Mouse (Mus musculus): ENCODE results near the gene Tacr2. TPM values are rescaled to one million over a fixed set of nuclear protein-coding genes. Genes with fewer than 3 reads are reported as not detected.

The Tacr2 gene
- not detected in 2 replicates for polyA plus RNA-seq (2014; fragmentation: Nextera tagmentation; extraction: Ambion mirVana)

GRCm38 (mm10) chr10:62252000-62252488 lies at the start of gene Tacr2:
Gene Tacr2 (plus strand): TSS chr10:62252438.
- no peaks in the 10 kb centered on the region for H3K9me3 ChIP-seq (ENCODE audit: control insufficient read depth, low read length)
- H3K27me3 ChIP-seq (ENCODE audit: control insufficient read depth, insufficient read depth, low read length): no peaks in the 10 kb centered on the region
- WGBS: 56% methylated on average over 12 of the region's 12 CpGs
- H3K9ac ChIP-seq (ENCODE audit: low read length): no peak within 1 kb of the TSS
- no peak within 1 kb of the TSS for H3K27ac ChIP-seq (ENCODE audit: low read depth, low read length)
- no peaks in the 10 kb centered on the region for H3K36me3 ChIP-seq (ENCODE audit: control insufficient read depth, insufficient read depth, low read length)
- H3K4me2 ChIP-seq: no peak within 1 kb of the TSS
- no peak within 1 kb of the TSS for H3K4me3 ChIP-seq (ENCODE audit: low read depth, low read length)
- no peak for ATAC-seq (ENCODE audit: low FRiP score)
- no peaks in the 10 kb centered on the region for H3K4me1 ChIP-seq (ENCODE audit: control insufficient read depth, insufficient read depth, low read length)
- no peak for DNase-seq (ENCODE audit: low spot score, missing footprints)

GRCm38 (mm10) chr10:62202574-62202973 lies 49.7 kb upstream of the Tacr2 start:
- Histone ChIP-seq H3K4me1 (ENCODE audit: control insufficient read depth, insufficient read depth, low read length) (no peaks in the 10 kb centered on the region), H3K27me3 (ENCODE audit: control insufficient read depth, insufficient read depth, low read length) (no peaks in the 10 kb centered on the region), H3K27ac (ENCODE audit: low read depth, low read length) (no peak overlapping the region), H3K9me3 (ENCODE audit: control insufficient read depth, low read length) (no peaks in the 10 kb centered on the region), H3K9ac (ENCODE audit: low read length) (no peak overlapping the region), H3K36me3 (ENCODE audit: control insufficient read depth, insufficient read depth, low read length) (no peaks in the 10 kb centered on the region), H3K4me3 (ENCODE audit: low read depth, low read length) (no peak overlapping the region), H3K4me2 (no peak overlapping the region)
- WGBS: 80% methylated on average over 6 of the region's 6 CpGs
- ATAC-seq (ENCODE audit: low FRiP score) (no peak), DNase-seq (ENCODE audit: low spot score, missing footprints) (no peak)

GRCm38 (mm10) chr10:62208241-62208896 lies 43.9 kb upstream of the Tacr2 start:
- H3K4me3 ChIP-seq (ENCODE audit: low read depth, low read length): no peak overlapping the region
- no peaks in the 10 kb centered on the region for H3K4me1 ChIP-seq (ENCODE audit: control insufficient read depth, insufficient read depth, low read length)
- no peaks in the 10 kb centered on the region for H3K9me3 ChIP-seq (ENCODE audit: control insufficient read depth, low read length)
- no peaks in the 10 kb centered on the region for H3K27me3 ChIP-seq (ENCODE audit: control insufficient read depth, insufficient read depth, low read length)
- H3K27ac ChIP-seq (ENCODE audit: low read depth, low read length): no peak overlapping the region
- no peak for DNase-seq (ENCODE audit: low spot score, missing footprints)
- no peak overlapping the region for H3K9ac ChIP-seq (ENCODE audit: low read length)
- H3K4me2 ChIP-seq: no peak overlapping the region
- WGBS: 88% methylated on average over 10 of the region's 10 CpGs
- no peaks in the 10 kb centered on the region for H3K36me3 ChIP-seq (ENCODE audit: control insufficient read depth, insufficient read depth, low read length)
- no peak for ATAC-seq (ENCODE audit: low FRiP score)

- Histone ChIP-seq H3K27me3 (ENCODE audit: control insufficient read depth, insufficient read depth, low read length) (no peaks in the 10 kb centered on the region), H3K9me3 (ENCODE audit: control insufficient read depth, low read length) (no peaks in the 10 kb centered on the region), H3K4me1 (ENCODE audit: control insufficient read depth, insufficient read depth, low read length) (no peaks in the 10 kb centered on the region), H3K4me2 (no peak overlapping the region), H3K36me3 (ENCODE audit: control insufficient read depth, insufficient read depth, low read length) (no peaks in the 10 kb centered on the region), H3K9ac (ENCODE audit: low read length) (no peak overlapping the region), H3K4me3 (ENCODE audit: low read depth, low read length) (no peak overlapping the region), H3K27ac (ENCODE audit: low read depth, low read length) (no peak overlapping the region)
- DNase-seq (ENCODE audit: low spot score, missing footprints) (no peak), ATAC-seq (ENCODE audit: low FRiP score) (no peak)
- WGBS: 77% methylated on average over 5 of the region's 6 CpGs
Measured at GRCm38 (mm10) chr10:62211310-62211709, 40.9 kb upstream of the Tacr2 start.

- no peak overlapping the region for H3K9ac ChIP-seq (ENCODE audit: low read length)
- no peaks in the 10 kb centered on the region for H3K4me1 ChIP-seq (ENCODE audit: control insufficient read depth, insufficient read depth, low read length)
- no peak for DNase-seq (ENCODE audit: low spot score, missing footprints)
- H3K27ac ChIP-seq (ENCODE audit: low read depth, low read length): no peak overlapping the region
- no peaks in the 10 kb centered on the region for H3K9me3 ChIP-seq (ENCODE audit: control insufficient read depth, low read length)
- ATAC-seq (ENCODE audit: low FRiP score): no peak
- no peak overlapping the region for H3K4me2 ChIP-seq
- H3K36me3 ChIP-seq (ENCODE audit: control insufficient read depth, insufficient read depth, low read length): no peaks in the 10 kb centered on the region
- 56% methylated on average over 5 of the region's 5 CpGs for WGBS
- H3K27me3 ChIP-seq (ENCODE audit: control insufficient read depth, insufficient read depth, low read length): no peaks in the 10 kb centered on the region
- H3K4me3 ChIP-seq (ENCODE audit: low read depth, low read length): no peak overlapping the region
Measured at GRCm38 (mm10) chr10:62215169-62215616, 37.0 kb upstream of the Tacr2 start.

GRCm38 (mm10) chr10:62215633-62216032 lies 36.6 kb upstream of the Tacr2 start:
- H3K4me2 ChIP-seq: no peak overlapping the region
- ATAC-seq (ENCODE audit: low FRiP score): no peak
- H3K36me3 ChIP-seq (ENCODE audit: control insufficient read depth, insufficient read depth, low read length): no peaks in the 10 kb centered on the region
- no peak for DNase-seq (ENCODE audit: low spot score, missing footprints)
- H3K9ac ChIP-seq (ENCODE audit: low read length): no peak overlapping the region
- WGBS: 95% methylated on average over 8 of the region's 8 CpGs
- H3K4me1 ChIP-seq (ENCODE audit: control insufficient read depth, insufficient read depth, low read length): no peaks in the 10 kb centered on the region
- no peak overlapping the region for H3K4me3 ChIP-seq (ENCODE audit: low read depth, low read length)
- no peaks in the 10 kb centered on the region for H3K27me3 ChIP-seq (ENCODE audit: control insufficient read depth, insufficient read depth, low read length)
- H3K9me3 ChIP-seq (ENCODE audit: control insufficient read depth, low read length): no peaks in the 10 kb centered on the region
- H3K27ac ChIP-seq (ENCODE audit: low read depth, low read length): no peak overlapping the region

GRCm38 (mm10) chr10:62216595-62216994 lies 35.6 kb upstream of the Tacr2 start:
- whole genome bisulfite sequencing: 52% methylated on average over 5 of the region's 5 CpGs
- ATAC-seq (ENCODE audit: low FRiP score) (peak; percentile 70; the same call in 1 of the 2 replicates), DNase-seq (ENCODE audit: low spot score, missing footprints) (no peak)

GRCm38 (mm10) chr10:62217196-62217595 lies 35.0 kb upstream of the Tacr2 start:
- H3K36me3 ChIP-seq (ENCODE audit: control insufficient read depth, insufficient read depth, low read length): no peaks in the 10 kb centered on the region
- no peak overlapping the region for H3K4me2 ChIP-seq
- no peaks in the 10 kb centered on the region for H3K4me1 ChIP-seq (ENCODE audit: control insufficient read depth, insufficient read depth, low read length)
- no peak overlapping the region for H3K9ac ChIP-seq (ENCODE audit: low read length)
- no peak overlapping the region for H3K4me3 ChIP-seq (ENCODE audit: low read depth, low read length)
- H3K27ac ChIP-seq (ENCODE audit: low read depth, low read length): peak overlapping the region; percentile 56
- DNase-seq (ENCODE audit: low spot score, missing footprints) (no peak), ATAC-seq (ENCODE audit: low FRiP score) (no peak)
- H3K9me3 ChIP-seq (ENCODE audit: control insufficient read depth, low read length): no peaks in the 10 kb centered on the region
- 44% methylated on average over 8 of the region's 8 CpGs for WGBS
- H3K27me3 ChIP-seq (ENCODE audit: control insufficient read depth, insufficient read depth, low read length): no peaks in the 10 kb centered on the region

More at GRCm38 (mm10) chr10:62216595-62216994, 35.6 kb upstream of the Tacr2 start:
- Histone ChIP-seq H3K27me3 (ENCODE audit: control insufficient read depth, insufficient read depth, low read length) (no peaks in the 10 kb centered on the region), H3K36me3 (ENCODE audit: control insufficient read depth, insufficient read depth, low read length) (no peaks in the 10 kb centered on the region), H3K4me2 (no peak overlapping the region), H3K4me3 (ENCODE audit: low read depth, low read length) (no peak overlapping the region), H3K9me3 (ENCODE audit: control insufficient read depth, low read length) (no peaks in the 10 kb centered on the region), H3K9ac (ENCODE audit: low read length) (no peak overlapping the region), H3K4me1 (ENCODE audit: control insufficient read depth, insufficient read depth, low read length) (no peaks in the 10 kb centered on the region), H3K27ac (ENCODE audit: low read depth, low read length) (peak overlapping the region; percentile 56)

- no peak for ATAC-seq (ENCODE audit: low FRiP score)
- no peaks in the 10 kb centered on the region for H3K27me3 ChIP-seq (ENCODE audit: control insufficient read depth, insufficient read depth, low read length)
- no peak for DNase-seq (ENCODE audit: low spot score, missing footprints)
- H3K9me3 ChIP-seq (ENCODE audit: control insufficient read depth, low read length): no peaks in the 10 kb centered on the region
- H3K4me2 ChIP-seq: no peak overlapping the region
- H3K9ac ChIP-seq (ENCODE audit: low read length): no peak overlapping the region
- H3K27ac ChIP-seq (ENCODE audit: low read depth, low read length): no peak overlapping the region
- no peaks in the 10 kb centered on the region for H3K36me3 ChIP-seq (ENCODE audit: control insufficient read depth, insufficient read depth, low read length)
- H3K4me1 ChIP-seq (ENCODE audit: control insufficient read depth, insufficient read depth, low read length): no peaks in the 10 kb centered on the region
- 90% methylated on average over 19 of the region's 19 CpGs for WGBS
- H3K4me3 ChIP-seq (ENCODE audit: low read depth, low read length): no peak overlapping the region
Measured at GRCm38 (mm10) chr10:62218044-62218788, 34.0 kb upstream of the Tacr2 start.

Measured in midbrain, embryonic 11.5 days (tissue).